In genomic region chr6:52270494-52271480, GRCm38 (mm10) we compare ENCODE assay signal across 8 mouse cellular contexts. TPM values are rescaled to one million over a fixed set of nuclear protein-coding genes. Genes with fewer than 3 reads are reported as not detected.
DNase-seq lines count a peak whose midpoint lies in the region; ATAC-seq and TF ChIP-seq lines count a peak whose summit lies in the region.

No protein-coding gene starts in this region.

- no peaks in the 10 kb centered on the region for H3K36me3 ChIP-seq in hindbrain, embryonic 10.5 days
- no peaks in the 10 kb centered on the region for H3K36me3 ChIP-seq in hindbrain, embryonic 13.5 days
- H3K36me3 ChIP-seq in hindbrain, postnatal 0 days (ENCODE audit: insufficient read depth, low read length), result no peaks in the 10 kb centered on the region
- H3K36me3 ChIP-seq in midbrain, embryonic 15.5 days (replicated peaks), result no peaks in the 10 kb centered on the region

- 6% methylated on average over 23 of the region's 23 CpGs for WGBS in hindbrain, embryonic 10.5 days
- WGBS in hindbrain, embryonic 13.5 days, result 5% methylated on average over 23 of the region's 23 CpGs
- WGBS in hindbrain, postnatal 0 days, result 6% methylated on average over 23 of the region's 23 CpGs
- WGBS in midbrain, embryonic 15.5 days, result 5% methylated on average over 23 of the region's 23 CpGs

- peaks cover 99% of the 10 kb centered on the region for H3K27me3 ChIP-seq in hindbrain, embryonic 10.5 days (ENCODE audit: insufficient read depth, poor library complexity, severe bottlenecking)
- peaks cover 97% of the 10 kb centered on the region for H3K27me3 ChIP-seq in hindbrain, embryonic 13.5 days
- peaks cover 88% of the 10 kb centered on the region for H3K27me3 ChIP-seq in hindbrain, postnatal 0 days (ENCODE audit: insufficient read depth, low read length)
- peaks cover 96% of the 10 kb centered on the region for H3K27me3 ChIP-seq in midbrain, embryonic 15.5 days (replicated peaks)

- H3K4me2 ChIP-seq in hindbrain, embryonic 13.5 days, result no peak overlapping the region
- no peak overlapping the region for H3K4me2 ChIP-seq in hindbrain, postnatal 0 days (ENCODE audit: low read depth, low read length)
- H3K4me2 ChIP-seq in midbrain, embryonic 15.5 days, result no peak overlapping the region

- no peak overlapping the region for H3K9ac ChIP-seq in hindbrain, embryonic 13.5 days
- H3K9ac ChIP-seq in hindbrain, postnatal 0 days (replicated peaks; ENCODE audit: low read length), result no peak overlapping the region
- H3K9ac ChIP-seq in midbrain, embryonic 15.5 days, result no peak overlapping the region

- H3K27ac ChIP-seq in hindbrain, embryonic 10.5 days, result no peak overlapping the region
- no peak overlapping the region for H3K27ac ChIP-seq in hindbrain, embryonic 13.5 days
- no peak overlapping the region for H3K27ac ChIP-seq in hindbrain, postnatal 0 days
- H3K27ac ChIP-seq in midbrain, embryonic 15.5 days, result no peak overlapping the region

- DNase-seq in hindbrain, embryonic 10.5 days (ENCODE audit: low spot score), result peak; percentile 62
- DNase-seq in NIH3T3 (ENCODE audit: low read depth), result peak; percentile 85
- DNase-seq in embryo, embryonic 11 days, result peak; percentile 87
- DNase-seq in hindbrain, postnatal 0 days (ENCODE audit: low spot score), result peak; percentile 83
- DNase-seq in left cerebral cortex, adult 18-20 months (ENCODE audit: low spot score in 2 of 2), result peak; percentile 62 to 68
- peak; percentile 71 for DNase-seq in yolk sac, embryonic 10.5 days (ENCODE audit: low spot score)

- no peak overlapping the region for H3K4me3 ChIP-seq in hindbrain, embryonic 10.5 days
- no peak overlapping the region for H3K4me3 ChIP-seq in hindbrain, embryonic 13.5 days
- H3K4me3 ChIP-seq in hindbrain, postnatal 0 days (ENCODE audit: low read length), result 0 out of 2 replicates have a peak overlapping the region, but pooled peaks have one; percentile 3
- no peak overlapping the region for H3K4me3 ChIP-seq in midbrain, embryonic 15.5 days

- ATAC-seq in hindbrain, embryonic 13.5 days (ENCODE audit: low FRiP score), result no peak; the same call in 1 of the 2 replicates
- ATAC-seq in hindbrain, postnatal 0 days, result peak; percentile 59
- ATAC-seq in midbrain, embryonic 15.5 days (replicated peaks), result 0 out of 2 replicates have a peak, but pooled peaks have one; percentile 45

- peak; percentile 83 for TF ChIP-seq CTCF in hindbrain, postnatal 0 days (IDR thresholded peaks at IDR 0.05; ENCODE audit: low read depth)

- H3K4me1 ChIP-seq in hindbrain, embryonic 10.5 days (replicated peaks), result no peaks in the 10 kb centered on the region
- no peaks in the 10 kb centered on the region for H3K4me1 ChIP-seq in hindbrain, embryonic 13.5 days (replicated peaks)
- H3K4me1 ChIP-seq in hindbrain, postnatal 0 days (ENCODE audit: insufficient read depth, low read length), result no peaks in the 10 kb centered on the region
- H3K4me1 ChIP-seq in midbrain, embryonic 15.5 days, result no peaks in the 10 kb centered on the region

- H3K9me3 ChIP-seq in hindbrain, embryonic 10.5 days, result no peaks in the 10 kb centered on the region
- no peaks in the 10 kb centered on the region for H3K9me3 ChIP-seq in hindbrain, embryonic 13.5 days
- H3K9me3 ChIP-seq in hindbrain, postnatal 0 days (ENCODE audit: low read length), result no peaks in the 10 kb centered on the region
- H3K9me3 ChIP-seq in midbrain, embryonic 15.5 days, result no peaks in the 10 kb centered on the region

RNA-seq across cellular contexts. Expression of gene Hoxa13, which starts 10.1 kb away (rescaled TPM):
- not detected in 2 replicates for polyA plus RNA-seq in hindbrain, embryonic 10.5 days (2016; fragmentation: Nextera tagmentation; extraction: Ambion mirVana)
- polyA plus RNA-seq in hindbrain, embryonic 13.5 days (2015; fragmentation: Nextera tagmentation; extraction: Ambion mirVana), result not detected in 2 replicates
- total RNA-seq in hindbrain, postnatal 0 days (2014; rRNA removed), result not detected in 2 replicates
- not detected in 2 replicates for polyA plus RNA-seq in hindbrain, postnatal 0 days (2015; fragmentation: Nextera tagmentation; extraction: Ambion mirVana)
- not detected for total RNA-seq in left cerebral cortex, adult 18-20 months (2021)
- polyA plus RNA-seq in midbrain, embryonic 15.5 days (2015; fragmentation: Nextera tagmentation; extraction: Ambion mirVana), result not detected in 2 replicates

RNA-seq across cellular contexts. Expression of gene Hoxa11, which starts 25.2 kb away (rescaled TPM):
- polyA plus RNA-seq in hindbrain, embryonic 10.5 days (2016; fragmentation: Nextera tagmentation; extraction: Ambion mirVana), result not detected in 2 replicates
- polyA plus RNA-seq in hindbrain, embryonic 13.5 days (2015; fragmentation: Nextera tagmentation; extraction: Ambion mirVana), result not detected in 2 replicates
- total RNA-seq in hindbrain, postnatal 0 days (2014; rRNA removed), result not detected in 2 replicates
- not detected in 2 replicates for polyA plus RNA-seq in hindbrain, postnatal 0 days (2015; fragmentation: Nextera tagmentation; extraction: Ambion mirVana)
- total RNA-seq in left cerebral cortex, adult 18-20 months (2021), result not detected
- 0.13 TPM in 1 of 2 replicates, not detected in the other for polyA plus RNA-seq in midbrain, embryonic 15.5 days (2015; fragmentation: Nextera tagmentation; extraction: Ambion mirVana)

RNA-seq across cellular contexts. Expression of gene Hoxa10, which starts 30.1 kb away (rescaled TPM):
- not detected in 2 replicates for polyA plus RNA-seq in hindbrain, embryonic 10.5 days (2016; fragmentation: Nextera tagmentation; extraction: Ambion mirVana)
- 0.22 TPM in 1 of 2 replicates, not detected in the other for polyA plus RNA-seq in hindbrain, embryonic 13.5 days (2015; fragmentation: Nextera tagmentation; extraction: Ambion mirVana)
- total RNA-seq in hindbrain, postnatal 0 days (2014; rRNA removed), result not detected in 2 replicates
- not detected in 2 replicates for polyA plus RNA-seq in hindbrain, postnatal 0 days (2015; fragmentation: Nextera tagmentation; extraction: Ambion mirVana)
- total RNA-seq in left cerebral cortex, adult 18-20 months (2021), result not detected
- 0.15 TPM in 1 of 2 replicates, not detected in the other for polyA plus RNA-seq in midbrain, embryonic 15.5 days (2015; fragmentation: Nextera tagmentation; extraction: Ambion mirVana)

RNA-seq across cellular contexts. Expression of gene Hoxa9, which starts 39.9 kb away (rescaled TPM):
- polyA plus RNA-seq in hindbrain, embryonic 10.5 days (2016; fragmentation: Nextera tagmentation; extraction: Ambion mirVana), result not detected in 2 replicates
- polyA plus RNA-seq in hindbrain, embryonic 13.5 days (2015; fragmentation: Nextera tagmentation; extraction: Ambion mirVana), result 0.72 and 1.3 TPM in 2 replicates
- total RNA-seq in hindbrain, postnatal 0 days (2014; rRNA removed), result 0.26 TPM in 1 of 2 replicates, not detected in the other
- 0.18 TPM in 1 of 2 replicates, not detected in the other for polyA plus RNA-seq in hindbrain, postnatal 0 days (2015; fragmentation: Nextera tagmentation; extraction: Ambion mirVana)
- total RNA-seq in left cerebral cortex, adult 18-20 months (2021), result not detected
- polyA plus RNA-seq in midbrain, embryonic 15.5 days (2015; fragmentation: Nextera tagmentation; extraction: Ambion mirVana), result not detected in 2 replicates

RNA-seq across cellular contexts. Expression of gene Evx1, which starts 42.5 kb away (rescaled TPM):
- 2.3 and 4.3 TPM in 2 replicates for polyA plus RNA-seq in hindbrain, embryonic 10.5 days (2016; fragmentation: Nextera tagmentation; extraction: Ambion mirVana)
- 3.5 and 3.7 TPM in 2 replicates for polyA plus RNA-seq in hindbrain, embryonic 13.5 days (2015; fragmentation: Nextera tagmentation; extraction: Ambion mirVana)
- total RNA-seq in hindbrain, postnatal 0 days (2014; rRNA removed), result 2.0 and 6.2 TPM in 2 replicates
- 1.3 and 2.1 TPM in 2 replicates for polyA plus RNA-seq in hindbrain, postnatal 0 days (2015; fragmentation: Nextera tagmentation; extraction: Ambion mirVana)
- total RNA-seq in left cerebral cortex, adult 18-20 months (2021), result not detected
- 0.97 and 1.6 TPM in 2 replicates for polyA plus RNA-seq in midbrain, embryonic 15.5 days (2015; fragmentation: Nextera tagmentation; extraction: Ambion mirVana)
